Mouse (Mus musculus) bone marrow, adult 2 months (tissue): ENCODE data around the gene Tbc1d17. TPM values are rescaled to one million over a fixed set of nuclear protein-coding genes. Genes with fewer than 3 reads are reported as not detected.

ENCODE experiments used
- H3K27ac ChIP-seq: fragments of 200-500 bp; 2 replicates; pipeline ENCODE4 v1.5.1; 2012; ENCODE audit warnings: low read depth, mild to moderate bottlenecking, control low read depth, inconsistent platforms, low read length; ENCODE audit not compliant: control insufficient read depth, poor library complexity, insufficient read depth
- H3K4me1 ChIP-seq: fragments of 200-500 bp; 2 replicates; pipeline ENCODE4 v1.6.1; 2011; ENCODE audit warnings: low read length; ENCODE audit not compliant: control insufficient read depth, insufficient read depth
- H3K4me3 ChIP-seq: fragments of 200-500 bp; replicated peaks from 2 replicates; pipeline ENCODE3; 2011; ENCODE audit warnings: mild to moderate bottlenecking, low read depth, low read length, control low read depth; ENCODE audit not compliant: control insufficient read depth
- CTCF ChIP-seq: fragments of 200-500 bp; IDR thresholded peaks from 2 replicates; pipeline ENCODE4 v1.5.1; 2011; ENCODE audit warnings: low read length, control low read depth; ENCODE audit not compliant: control insufficient read depth, insufficient read depth
- POLR2A ChIP-seq: fragments of 200-500 bp; IDR thresholded peaks from 2 replicates; pipeline ENCODE4 v1.6.1; 2011; ENCODE audit warnings: low read depth, mild to moderate bottlenecking, control low read depth, low read length, borderline replicate concordance; ENCODE audit not compliant: control insufficient read depth
- WGBS: fragments of 180-500 bp; shearing (Covaris S2); methylation state at CpG from one replicate; pipeline ENCODE4 v1.1.7; 2018; 5-methylcytosine and 5-hydroxymethylcytosine counted together
- polyA plus RNA-seq: library from polyadenylated mRNA; stranded (reverse); fragments of >200 nt; gene quantifications from 2 replicates; pipeline ENCODE4 v1.2.4, GENCODE M21; 2011; ENCODE audit warnings: low replicate concordance; ENCODE audit not compliant: missing spikeins, insufficient read depth, insufficient read length

Gene Tbc1d17
- polyA plus RNA-seq, 1 experiment: 49.2 TPM

DNA sequence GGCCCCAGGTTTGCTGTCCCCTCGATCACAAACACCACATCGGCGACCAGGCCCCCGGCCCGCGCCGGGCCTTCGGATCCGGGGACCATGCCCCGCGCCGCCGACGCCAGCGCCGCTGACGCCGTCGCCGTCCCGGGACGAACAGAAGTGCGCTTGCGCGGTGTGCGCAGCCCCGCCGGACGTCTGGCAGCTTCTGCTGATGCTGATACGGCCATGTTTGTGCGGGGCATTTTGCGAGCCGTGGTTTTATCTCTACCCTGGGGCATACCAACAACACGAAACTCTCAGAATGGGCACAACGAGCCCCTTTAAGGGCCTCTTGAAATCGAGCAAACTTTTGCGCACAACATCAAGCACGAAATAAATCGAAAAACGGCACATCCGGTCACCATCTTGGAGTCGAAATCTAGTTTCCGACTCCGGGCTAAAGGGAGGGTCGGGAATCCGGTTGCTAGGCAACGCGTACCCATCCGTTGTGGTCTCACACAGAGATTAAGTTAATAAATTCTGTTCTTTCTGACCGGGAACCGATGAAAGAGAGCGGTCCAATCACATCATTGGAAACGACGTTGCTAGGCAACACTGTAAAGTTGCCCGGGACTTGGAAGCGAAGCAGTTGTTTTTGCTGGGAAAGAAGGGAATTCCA lies 43.5 kb upstream of the Tbc1d17 start, which contains the start of gene Med25:
Gene Med25 (minus strand): TSS at position 437 of the 646 bp plus-strand sequence.
- Histone ChIP-seq H3K27ac (peak within 1 kb of the TSS; percentile 91), H3K4me1 (peaks cover 3% of the 10 kb centered on the region), H3K4me3 (peak within 1 kb of the TSS; percentile 69)
- under 1% methylated on average over 56 of the region's 56 CpGs for WGBS
- TF ChIP-seq POLR2A: peak; percentile 72; the same call in 1 of the 2 replicates
- TF ChIP-seq CTCF: no peak

DNA sequence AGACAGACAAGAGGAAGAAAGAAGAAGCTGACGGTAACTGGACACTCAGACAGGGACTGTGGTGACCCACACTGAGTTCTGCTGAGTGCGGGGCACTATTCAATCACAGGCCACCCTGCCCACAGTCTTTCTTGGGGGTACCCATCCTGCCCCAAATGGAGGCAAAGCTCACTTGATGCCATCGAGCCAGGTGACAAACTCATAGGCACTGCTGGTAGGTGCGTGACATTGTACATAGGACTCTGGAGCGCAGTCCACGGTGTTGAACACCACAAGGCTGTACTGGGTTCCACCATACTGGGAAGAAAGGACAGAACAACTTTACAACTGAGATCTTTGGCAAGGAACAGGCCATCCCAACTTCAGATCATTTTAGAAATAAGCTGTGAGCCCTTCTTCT lies 42.7 kb upstream of the Tbc1d17 start:
- TF ChIP-seq CTCF: no peak
- no peak for TF ChIP-seq POLR2A
- no peak overlapping the region for H3K27ac ChIP-seq
- H3K4me3 ChIP-seq: peak overlapping the region; percentile 69
- WGBS: 20% methylated on average over 6 of the region's 6 CpGs
- H3K4me1 ChIP-seq: peaks cover 3% of the 10 kb centered on the region

DNA sequence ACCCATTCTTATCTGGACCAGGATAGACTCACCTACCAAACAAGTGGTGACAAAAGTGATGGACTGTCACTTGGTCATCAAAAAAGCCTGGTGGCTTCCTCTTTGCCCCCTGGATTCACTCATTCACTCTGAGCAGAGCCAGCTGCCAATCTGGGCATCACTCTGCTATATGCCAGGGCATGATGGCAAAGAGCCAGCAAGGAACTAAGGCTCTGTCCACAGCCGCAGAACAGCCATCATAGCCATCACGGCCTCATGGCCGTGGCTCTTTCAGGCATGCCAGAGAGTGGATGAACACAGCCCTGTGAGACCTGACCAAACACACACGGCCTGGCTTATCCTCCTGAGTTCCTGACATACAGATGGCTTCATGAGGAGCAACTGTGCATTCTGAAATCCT lies 41.9 kb upstream of the Tbc1d17 start:
- WGBS: 86% methylated on average over 4 of the region's 4 CpGs
- Histone ChIP-seq H3K4me1 (peaks cover 3% of the 10 kb centered on the region; the same call in 1 of the 2 replicates), H3K4me3 (no peak overlapping the region), H3K27ac (no peak overlapping the region)
- TF ChIP-seq POLR2A: no peak
- no peak for TF ChIP-seq CTCF

DNA sequence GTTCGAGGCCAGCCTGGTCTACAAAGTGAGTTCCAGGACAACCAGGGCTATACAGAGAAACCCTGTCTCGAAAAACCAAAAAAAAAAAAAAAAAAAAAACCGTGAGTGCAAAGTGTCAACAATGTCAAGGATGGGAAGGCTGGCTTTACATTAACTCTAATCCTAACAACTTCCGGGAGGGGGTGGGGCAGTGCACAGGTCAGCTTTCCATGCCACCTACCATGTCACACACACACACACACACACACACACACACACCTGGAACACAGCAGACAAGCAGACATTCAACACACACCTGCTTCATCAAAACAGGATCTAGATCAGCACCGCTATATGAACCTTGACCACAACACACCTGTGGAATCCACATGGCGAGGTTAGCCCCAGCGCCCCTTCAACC lies 41.3 kb upstream of the Tbc1d17 start:
- no peak overlapping the region for H3K27ac ChIP-seq
- H3K4me3 ChIP-seq: no peak overlapping the region
- TF ChIP-seq POLR2A (no peak), CTCF (no peak)
- peaks cover 3% of the 10 kb centered on the region; the same call in 1 of the 2 replicates for H3K4me1 ChIP-seq
- 83% methylated on average over 7 of the region's 7 CpGs for WGBS

DNA sequence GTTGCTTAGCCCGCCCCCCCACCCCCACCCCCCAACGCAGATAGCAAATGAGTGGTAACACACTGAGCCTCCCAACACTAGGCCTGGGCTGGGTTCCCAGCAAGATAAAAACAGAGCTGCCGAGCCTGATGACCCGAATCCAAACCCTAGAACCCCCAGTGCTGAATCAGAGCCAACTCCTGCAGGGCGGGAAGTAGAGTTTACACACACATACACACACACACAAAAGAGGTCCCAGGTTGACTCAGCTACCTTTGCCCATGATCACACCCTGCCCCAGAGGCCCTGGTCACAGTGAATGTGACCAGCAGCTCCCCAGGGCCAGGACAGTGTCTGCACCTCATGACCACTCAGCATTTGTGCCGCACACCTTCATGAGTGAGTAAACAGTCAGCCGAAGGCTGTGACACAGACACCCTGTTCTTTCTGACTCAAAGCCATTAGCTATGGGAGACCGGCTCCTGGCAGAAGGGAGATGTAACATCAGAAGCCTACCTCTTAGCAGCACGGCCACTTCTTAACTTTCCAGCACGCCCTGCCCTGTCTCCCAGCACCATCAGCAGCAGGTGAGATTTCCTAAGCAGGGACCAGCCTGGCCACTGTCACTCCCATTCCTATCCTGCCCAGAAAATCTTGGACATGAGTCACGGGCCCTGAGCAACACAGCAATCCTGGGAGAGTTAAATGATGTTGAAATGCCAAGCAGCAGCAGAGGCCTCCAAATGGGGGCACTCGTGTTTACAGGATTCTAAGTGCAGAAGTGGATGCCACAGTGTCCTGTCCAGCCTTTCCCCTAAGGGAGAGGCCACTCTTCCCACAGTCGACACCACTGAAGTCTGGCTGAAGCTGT lies 39.6 kb upstream of the Tbc1d17 start:
- Histone ChIP-seq H3K4me1 (peaks cover 3% of the 10 kb centered on the region; the same call in 1 of the 2 replicates), H3K4me3 (no peak overlapping the region), H3K27ac (no peak overlapping the region)
- WGBS: 83% methylated on average over 13 of the region's 13 CpGs
- no peak for TF ChIP-seq POLR2A
- TF ChIP-seq CTCF: no peak

DNA sequence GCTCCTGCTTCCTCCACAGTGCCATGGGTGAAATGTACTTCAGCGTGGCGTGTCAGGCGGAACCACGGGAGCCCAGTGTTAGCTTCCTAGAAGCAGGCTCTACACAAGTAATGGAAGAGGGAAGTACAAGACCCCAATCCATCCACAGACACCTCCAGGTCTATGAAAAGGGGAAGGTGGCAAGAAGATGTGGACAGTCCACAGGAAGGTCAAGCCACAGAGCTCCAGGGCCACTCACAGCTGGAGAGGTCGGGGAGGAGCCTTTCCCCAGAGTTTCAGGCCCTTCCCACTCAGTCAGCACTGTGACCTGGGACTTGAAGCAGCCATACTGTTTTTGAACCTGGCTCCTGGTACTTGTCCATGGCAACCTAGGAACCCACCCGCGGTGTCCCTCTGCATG lies 38.1 kb upstream of the Tbc1d17 start:
- Histone ChIP-seq H3K27ac (no peak overlapping the region), H3K4me1 (peaks cover 3% of the 10 kb centered on the region; the same call in 1 of the 2 replicates), H3K4me3 (no peak overlapping the region)
- 66% methylated on average over 7 of the region's 7 CpGs for WGBS
- TF ChIP-seq POLR2A: no peak
- no peak for TF ChIP-seq CTCF

DNA sequence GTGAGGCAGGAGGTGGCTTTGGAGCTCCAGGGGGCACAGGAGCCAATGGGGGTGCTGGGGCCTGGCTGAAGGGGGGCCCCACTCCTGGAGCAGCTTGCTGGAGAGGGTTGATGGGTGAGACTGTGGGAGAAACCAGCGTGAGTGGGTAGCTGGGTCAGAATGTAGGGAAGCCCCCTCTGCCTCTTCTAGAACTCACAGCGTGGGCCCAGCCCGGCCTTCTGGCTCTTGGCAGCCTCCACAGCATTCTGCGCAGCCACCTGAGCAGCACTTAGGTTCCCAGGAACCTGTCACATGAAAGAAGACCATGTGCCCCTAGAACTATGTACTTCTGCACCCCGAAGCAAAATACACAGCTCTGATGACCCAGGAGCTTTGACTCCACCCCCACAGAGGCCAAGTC lies 35.8 kb upstream of the Tbc1d17 start:
- Histone ChIP-seq H3K4me3 (no peak overlapping the region), H3K4me1 (no peaks in the 10 kb centered on the region; the same call in 1 of the 2 replicates), H3K27ac (no peak overlapping the region)
- no peak for TF ChIP-seq CTCF
- TF ChIP-seq POLR2A: no peak
- WGBS: 92% methylated on average over 5 of the region's 5 CpGs

DNA sequence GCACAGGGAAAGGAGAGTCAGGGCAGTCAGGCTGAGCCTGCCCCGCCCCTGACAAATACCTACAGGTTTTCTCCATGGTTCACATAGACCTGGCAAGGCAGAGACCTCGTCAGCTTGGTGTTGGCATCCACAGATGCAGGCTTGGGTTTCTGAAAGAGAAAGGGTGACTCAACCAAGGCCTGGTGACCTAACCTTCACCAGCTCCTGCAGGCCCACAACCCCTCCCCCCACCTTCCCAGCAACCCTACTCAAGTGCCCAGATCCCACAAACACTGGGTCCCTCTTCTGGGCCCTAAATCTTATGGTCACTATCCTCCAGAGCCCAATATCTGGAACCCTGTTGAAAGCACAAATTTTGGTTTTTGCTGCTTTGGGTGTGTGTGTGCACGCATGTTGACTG lies 34.2 kb upstream of the Tbc1d17 start:
- 84% methylated on average over 3 of the region's 3 CpGs for WGBS
- Histone ChIP-seq H3K27ac (no peak overlapping the region; the same call in 1 of the 2 replicates), H3K4me1 (no peaks in the 10 kb centered on the region; the same call in 1 of the 2 replicates), H3K4me3 (no peak overlapping the region)
- TF ChIP-seq POLR2A (no peak), CTCF (no peak)
